Mouse (Mus musculus) lung, embryonic 14.5 days (tissue): ENCODE data around the gene Dao. TPM values are rescaled to one million over a fixed set of nuclear protein-coding genes. Genes with fewer than 3 reads are reported as not detected.
A peak's percentile ranks its signal among the peaks of the same experiment; 100 is the strongest.

ENCODE experiments used
- ATAC-seq: fragments of 200-750 bp; cut with Nextera tagmentation; 2 replicates; pipeline ENCODE4 v1.8.0; 2017; ENCODE audit warnings: mild to moderate bottlenecking, moderate TSS enrichment, moderate library complexity; ENCODE audit not compliant: insufficient read depth
- DNase-seq: peaks from one replicate; pipeline ENCODE4 v3.0.0-alpha.2; 2015
- H3K27ac ChIP-seq: fragments of 300-500 bp; sonication (generic); 2 replicates; pipeline ENCODE4 v1.5.1; 2014; ENCODE audit warnings: low read depth, mild to moderate bottlenecking, moderate library complexity
- H3K27me3 ChIP-seq: fragments of 300-500 bp; sonication (generic); 2 replicates; pipeline ENCODE4 v1.6.1; 2014; ENCODE audit warnings: low read length, control low read depth; ENCODE audit not compliant: insufficient read depth
- H3K36me3 ChIP-seq: fragments of 300-500 bp; sonication (generic); 2 replicates; pipeline ENCODE4 v1.6.1; 2014; ENCODE audit warnings: control low read depth; ENCODE audit not compliant: insufficient read depth
- H3K4me1 ChIP-seq: fragments of 300-500 bp; sonication (generic); 2 replicates; pipeline ENCODE4 v1.6.1; 2014; ENCODE audit warnings: antibody characterized with exemption, control low read depth; ENCODE audit not compliant: insufficient read depth
- H3K4me2 ChIP-seq: fragments of 300-500 bp; sonication (generic); 2 replicates; pipeline ENCODE4 v1.6.1; 2014; ENCODE audit warnings: mild to moderate bottlenecking
- H3K4me3 ChIP-seq: fragments of 300-500 bp; sonication (generic); 2 replicates; pipeline ENCODE4 v1.5.1; 2014; ENCODE audit warnings: low read depth, low read length
- H3K9ac ChIP-seq: fragments of 300-500 bp; sonication (generic); 2 replicates; pipeline ENCODE4 v1.6.1; 2014
- H3K9me3 ChIP-seq: fragments of 300-500 bp; sonication (generic); 2 replicates; pipeline ENCODE4 v1.6.1; 2016; ENCODE audit warnings: low read depth, low read length, control low read depth
- CTCF ChIP-seq: IDR thresholded peaks from 2 replicates; pipeline ENCODE4 v1.5.1; 2016; ENCODE audit warnings: antibody characterized with exemption, low read depth
- WGBS: fragments of 180-500 bp; shearing (Covaris S2); extraction: QIAGEN DNeasy Blood & Tissue Kit; methylation state at CpG from one replicate; pipeline ENCODE4 v1.1.7; 2014; 5-methylcytosine and 5-hydroxymethylcytosine counted together
- polyA plus RNA-seq: library from polyadenylated mRNA; unstranded; fragments of >200 nt; fragmentation: Nextera tagmentation; extraction: Ambion mirVana; gene quantifications from 2 replicates; pipeline ENCODE4 v1.2.1, GENCODE M21; 2014

Dao gene
- polyA plus RNA-seq, 1 experiment from 2014 or later = not detected

- peaks cover 76% of the 10 kb centered on the region for H3K36me3 ChIP-seq
- no peaks in the 10 kb centered on the region for H3K27me3 ChIP-seq
- no peak overlapping the region for H3K4me2 ChIP-seq
- TF ChIP-seq CTCF = no peak
- H3K4me3 ChIP-seq = no peak overlapping the region
- whole genome bisulfite sequencing = 78% methylated on average over 14 of the region's 14 CpGs
- H3K4me1 ChIP-seq = 0 out of 2 replicates have a peak, but pooled peaks cover 1% of the 10 kb centered on the region
- H3K9ac ChIP-seq = no peak overlapping the region
- DNase-seq = no peak
- no peaks in the 10 kb centered on the region for H3K9me3 ChIP-seq
- no peak for ATAC-seq
- no peak overlapping the region for H3K27ac ChIP-seq
Measured at GRCm38 (mm10) chr5:113964972-113965371, 38.5 kb upstream of the Dao start.

DNA sequence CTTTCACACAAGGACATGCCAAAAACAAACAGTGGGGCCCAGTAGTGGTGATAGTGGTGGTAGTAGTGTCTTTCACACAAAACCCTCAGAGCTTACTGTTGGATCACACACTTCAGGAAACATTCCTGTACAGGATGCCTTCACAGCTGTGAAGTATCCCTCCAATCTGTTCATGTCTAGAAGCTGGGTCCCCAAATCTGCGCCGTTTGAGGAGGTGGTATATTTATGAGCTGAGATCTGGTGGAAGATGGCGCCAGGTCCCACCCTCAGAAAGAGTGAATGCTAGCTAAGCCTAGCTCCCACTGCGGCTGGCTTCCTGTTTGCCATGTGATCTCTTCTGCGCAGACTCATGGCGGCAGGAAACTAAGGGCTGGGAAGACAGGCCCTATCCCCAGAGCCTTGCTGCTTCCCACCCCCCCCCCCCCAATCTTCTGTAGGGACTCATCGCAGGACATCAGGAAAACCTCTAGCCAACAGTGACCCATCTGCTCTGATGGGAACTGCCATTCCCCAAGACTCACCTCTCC is 37.8 kb upstream of the Dao start:
- Histone ChIP-seq H3K4me1 (no peaks in the 10 kb centered on the region), H3K27ac (no peak overlapping the region), H3K27me3 (no peaks in the 10 kb centered on the region), H3K9ac (no peak overlapping the region), H3K9me3 (no peaks in the 10 kb centered on the region), H3K36me3 (peaks cover 78% of the 10 kb centered on the region), H3K4me2 (no peak overlapping the region), H3K4me3 (no peak overlapping the region)
- TF ChIP-seq CTCF = no peak
- 89% methylated on average over 7 of the region's 7 CpGs for WGBS
- DNase-seq (no peak), ATAC-seq (no peak)

GRCm38 (mm10) chr5:113966452-113967150 is 36.9 kb upstream of the Dao start:
- no peak overlapping the region for H3K27ac ChIP-seq

DNA sequence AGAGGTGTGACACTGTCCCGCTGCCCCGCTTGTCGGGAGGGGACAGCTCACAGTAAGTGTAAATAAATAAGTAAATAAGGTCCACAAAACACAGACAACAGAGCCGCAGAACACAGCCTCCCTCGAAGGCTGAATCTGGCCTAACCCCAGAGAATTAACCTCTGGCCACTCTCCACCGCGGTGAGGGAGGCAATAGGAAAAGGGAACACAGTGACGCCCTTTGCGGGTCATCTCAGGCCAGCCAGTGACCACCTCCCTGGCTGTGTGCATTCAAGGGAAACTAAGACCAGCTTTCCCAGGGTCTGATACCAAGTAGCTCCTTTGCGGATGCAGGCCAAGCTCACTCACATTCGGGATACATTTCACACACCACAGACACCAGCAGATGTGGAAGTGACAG is 35.1 kb upstream of the Dao start:
- H3K9ac ChIP-seq = no peak overlapping the region
- no peak for TF ChIP-seq CTCF
- H3K36me3 ChIP-seq = peaks cover 67% of the 10 kb centered on the region
- H3K27ac ChIP-seq = no peak overlapping the region
- no peak overlapping the region for H3K4me3 ChIP-seq
- ATAC-seq (no peak), DNase-seq (no peak)
- 79% methylated on average over 11 of the region's 11 CpGs for WGBS
- H3K9me3 ChIP-seq = no peaks in the 10 kb centered on the region
- no peaks in the 10 kb centered on the region for H3K27me3 ChIP-seq
- H3K4me2 ChIP-seq = no peak overlapping the region
- peaks cover 8% of the 10 kb centered on the region for H3K4me1 ChIP-seq

More at GRCm38 (mm10) chr5:113966452-113967150, 36.9 kb upstream of the Dao start:
- no peaks in the 10 kb centered on the region for H3K27me3 ChIP-seq
- H3K4me2 ChIP-seq = no peak overlapping the region
- no peaks in the 10 kb centered on the region for H3K9me3 ChIP-seq
- H3K4me3 ChIP-seq = no peak overlapping the region
- DNase-seq = no peak
- ATAC-seq = no peak
- no peak for TF ChIP-seq CTCF
- peaks cover 70% of the 10 kb centered on the region for H3K36me3 ChIP-seq
- no peaks in the 10 kb centered on the region for H3K4me1 ChIP-seq
- H3K9ac ChIP-seq = no peak overlapping the region
- 66% methylated on average over 13 of the region's 13 CpGs for WGBS

DNA sequence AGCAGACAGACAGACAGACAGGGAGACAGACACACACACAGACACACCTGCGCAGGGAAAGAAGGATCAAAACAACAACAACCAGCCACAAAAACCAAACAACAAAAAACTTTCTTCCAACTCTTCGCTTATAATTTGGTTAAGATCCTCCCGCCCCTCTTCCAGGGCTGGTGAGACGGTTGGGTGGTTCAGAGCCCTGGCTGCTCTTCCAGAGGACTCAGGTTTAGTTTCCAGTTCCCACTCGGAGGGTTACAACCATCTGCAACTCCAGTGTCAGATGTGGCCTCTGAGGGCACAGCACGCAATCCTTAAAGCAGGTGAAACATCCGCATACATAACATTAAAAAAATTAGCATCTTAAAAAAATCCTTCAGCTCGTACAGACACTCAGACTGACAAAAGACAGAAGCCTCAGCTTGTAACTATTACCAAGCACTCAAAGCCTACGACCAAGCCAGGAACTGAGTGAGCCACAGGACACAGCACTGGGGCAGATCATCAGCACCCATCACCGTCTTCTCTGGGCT is 32.0 kb upstream of the Dao start:
- H3K9me3 ChIP-seq = no peaks in the 10 kb centered on the region
- no peak for TF ChIP-seq CTCF
- no peak overlapping the region for H3K4me3 ChIP-seq
- H3K9ac ChIP-seq = no peak overlapping the region
- DNase-seq = no peak
- H3K27ac ChIP-seq = no peak overlapping the region
- WGBS = 81% methylated on average over 10 of the region's 10 CpGs
- peaks cover 41% of the 10 kb centered on the region for H3K36me3 ChIP-seq
- H3K27me3 ChIP-seq = no peaks in the 10 kb centered on the region
- ATAC-seq = no peak
- no peak overlapping the region for H3K4me2 ChIP-seq
- H3K4me1 ChIP-seq = peaks cover 28% of the 10 kb centered on the region

- ATAC-seq = 0 out of 2 replicates have a peak, but pooled peaks have one; percentile 33
Measured at GRCm38 (mm10) chr5:113972589-113973515, 30.7 kb upstream of the Dao start.

GRCm38 (mm10) chr5:113973790-113974189 is 29.7 kb upstream of the Dao start:
- 60% methylated on average over 8 of the region's 8 CpGs for WGBS

More at GRCm38 (mm10) chr5:113972589-113973515, 30.7 kb upstream of the Dao start:
- peak; percentile 62 for DNase-seq
- Histone ChIP-seq H3K9ac (peak overlapping the region; percentile 35; the same call in 1 of the 2 replicates), H3K36me3 (peaks cover 33% of the 10 kb centered on the region), H3K27me3 (no peaks in the 10 kb centered on the region), H3K4me2 (peak overlapping the region; percentile 28), H3K4me1 (peaks cover 29% of the 10 kb centered on the region), H3K9me3 (no peaks in the 10 kb centered on the region), H3K27ac (peak overlapping the region; percentile 89), H3K4me3 (peak overlapping the region; percentile 1; the same call in 1 of the 2 replicates)
- WGBS = 18% methylated on average over 18 of the region's 18 CpGs
- TF ChIP-seq CTCF = no peak

More at GRCm38 (mm10) chr5:113973790-113974189, 29.7 kb upstream of the Dao start:
- TF ChIP-seq CTCF = no peak
- Histone ChIP-seq H3K4me2 (peak overlapping the region; percentile 48), H3K27me3 (no peaks in the 10 kb centered on the region), H3K36me3 (peaks cover 27% of the 10 kb centered on the region), H3K27ac (peak overlapping the region; percentile 89), H3K4me1 (peaks cover 29% of the 10 kb centered on the region), H3K9me3 (no peaks in the 10 kb centered on the region), H3K9ac (peak overlapping the region; percentile 35; the same call in 1 of the 2 replicates), H3K4me3 (peak overlapping the region; percentile 15)
- DNase-seq (no peak), ATAC-seq (no peak)
